Mouse (Mus musculus) liver, embryonic 14.5 days (tissue): Measurements from ENCODE around the gene Ptprcap. TPM values are rescaled to one million over a fixed set of nuclear protein-coding genes. Genes with fewer than 3 reads are reported as not detected.

Experiments used
- ATAC-seq: fragments of 200-750 bp; cut with Nextera tagmentation; 2 replicates; pipeline ENCODE4 v1.8.0; 2017; ENCODE audit warnings: moderate number of reproducible peaks, mild to moderate bottlenecking, moderate library complexity; ENCODE audit not compliant: insufficient read depth
- DNase-seq, 3 experiments: peaks; one replicate each; pipeline ENCODE4 v3.0.0-alpha.2; 2012 to 2013; ENCODE audit warnings: low read depth in 3 of 3, low spot score in 3 of 3
- H3K27ac ChIP-seq: fragments of 300-500 bp; sonication (generic); 2 replicates; pipeline ENCODE4 v1.5.1; 2014; ENCODE audit warnings: moderate library complexity, mild to moderate bottlenecking, control low read depth, inconsistent platforms
- H3K27me3 ChIP-seq: fragments of 300-500 bp; sonication (generic); 2 replicates; pipeline ENCODE4 v1.6.1; 2014; ENCODE audit warnings: mild to moderate bottlenecking, low read length, moderate library complexity; ENCODE audit not compliant: control insufficient read depth, insufficient read depth
- H3K36me3 ChIP-seq: fragments of 300-500 bp; sonication (generic); replicated peaks from 2 replicates; pipeline ENCODE4 v1.6.1; 2014; ENCODE audit warnings: low read depth; ENCODE audit not compliant: control insufficient read depth, insufficient read depth
- H3K4me1 ChIP-seq, 2 experiments: fragments of 200-500 bp in 1 of 2; fragments of 300-500 bp in 1 of 2; sonication (generic) in 1 of 2; replicated peaks; 2 replicates each; pipeline ENCODE4 v1.6.1; 2012 to 2014; ENCODE audit warnings: antibody characterized with exemption in 1 of 2, inconsistent platforms in 1 of 2, low read length in 1 of 2; ENCODE audit not compliant: control insufficient read depth in 2 of 2, insufficient read depth in 2 of 2
- H3K4me2 ChIP-seq: fragments of 300-500 bp; sonication (generic); 2 replicates; pipeline ENCODE4 v1.6.1; 2014; ENCODE audit warnings: low read depth, mild to moderate bottlenecking, control low read depth, moderate library complexity
- H3K4me3 ChIP-seq, 2 experiments: fragments of 200-500 bp in 1 of 2; fragments of 300-500 bp in 1 of 2; sonication (generic) in 1 of 2; 2 replicates each; pipeline ENCODE4 v1.5.1; 2012 to 2014; ENCODE audit warnings: low read depth in 2 of 2, low read length in 2 of 2, mild to moderate bottlenecking in 2 of 2, control low read depth in 1 of 2, inconsistent platforms in 1 of 2, moderate library complexity in 1 of 2; ENCODE audit not compliant: insufficient read depth in 1 of 2
- H3K9ac ChIP-seq: fragments of 300-500 bp; sonication (generic); replicated peaks from 2 replicates; pipeline ENCODE4 v1.6.1; 2014; ENCODE audit warnings: mild to moderate bottlenecking, control low read depth, moderate library complexity
- H3K9me3 ChIP-seq: fragments of 300-500 bp; sonication (generic); 2 replicates; pipeline ENCODE4 v1.6.1; 2016; ENCODE audit warnings: low read length, mixed read lengths; ENCODE audit not compliant: control insufficient read depth
- CTCF ChIP-seq: IDR thresholded peaks from 2 replicates; pipeline ENCODE4 v1.5.1; 2016; ENCODE audit warnings: antibody characterized with exemption, low read depth, control low read depth
- EP300 ChIP-seq: IDR thresholded peaks from 2 replicates; pipeline ENCODE4 v1.6.1; 2016; ENCODE audit warnings: antibody characterized with exemption, low read depth
- WGBS: fragments of 180-500 bp; shearing (Covaris S2); extraction: QIAGEN DNeasy Blood & Tissue Kit; methylation state at CpG from one replicate; pipeline ENCODE4 v1.1.7; 2014; ENCODE audit not compliant: insufficient replicate concordance; 5-methylcytosine and 5-hydroxymethylcytosine counted together
- polyA plus RNA-seq, 2 experiments: library from polyadenylated mRNA; depleted of rRNA in 1 of 2; stranded (reverse) in 1 of 2; unstranded in 1 of 2; fragments of >200 nt; fragmentation: Nextera tagmentation in 1 of 2; extraction: Ambion mirVana in 1 of 2; gene quantifications; 2 replicates each; pipeline versions ENCODE4 v1.2.1 to v1.2.3; 2012 to 2014

The Ptprcap gene
- polyA plus RNA-seq, 2 experiments: 12.5 to 14.4 TPM

GRCm38 (mm10) chr19:4152445-4153231 is 766 bp upstream of the Ptprcap start:
- H3K4me1 ChIP-seq: peaks cover 4 to 11% of the 10 kb centered on the region in 2 experiments
- 84% methylated on average over 8 of the region's 8 CpGs for WGBS
- no peak for DNase-seq
- no peak overlapping the region for H3K9ac ChIP-seq
- no peaks in the 10 kb centered on the region for H3K27me3 ChIP-seq
- 0 out of 2 replicates have a peak, but pooled peaks cover 3% of the 10 kb centered on the region for H3K36me3 ChIP-seq
- no peak for TF ChIP-seq CTCF
- TF ChIP-seq EP300: no peak
- no peak overlapping the region for H3K27ac ChIP-seq
- no peak overlapping the region for H3K4me2 ChIP-seq
- H3K9me3 ChIP-seq: no peaks in the 10 kb centered on the region
- ATAC-seq: no peak
- H3K4me3 ChIP-seq: no peak overlapping the region

- 17% methylated on average over 13 of the region's 13 CpGs for WGBS
- Histone ChIP-seq H3K27me3 (no peaks in the 10 kb centered on the region), H3K4me2 (peak overlapping the region; percentile 22), H3K27ac (no peak overlapping the region), H3K36me3 (peaks cover 14% of the 10 kb centered on the region), H3K4me3 (peak overlapping the region; percentile 23 to 31; a peak in 3 of 4 replicates), H3K9ac (peak overlapping the region; percentile 27), H3K9me3 (no peaks in the 10 kb centered on the region), H3K4me1 (peaks cover 0 to under 1% of the 10 kb centered on the region in 2 experiments; a peak in 2 of 4 replicates)
- ATAC-seq (peak; percentile 34; the same call in 1 of the 2 replicates), DNase-seq (no peak)
- TF ChIP-seq EP300 (no peak), CTCF (no peak)
Measured at GRCm38 (mm10) chr19:4154437-4155222, 1.2 kb downstream of the Ptprcap start.

GRCm38 (mm10) chr19:4155223-4156072 is 2.0 kb downstream of the Ptprcap start:
- Histone ChIP-seq H3K4me3 (peak overlapping the region in 1 of 2 experiments; percentile 4; a peak in 1 of 4 replicates), H3K9me3 (no peaks in the 10 kb centered on the region), H3K27me3 (no peaks in the 10 kb centered on the region), H3K9ac (no peak overlapping the region; the same call in 1 of the 2 replicates), H3K4me2 (peak overlapping the region; percentile 8), H3K27ac (no peak overlapping the region), H3K36me3 (peaks cover 14% of the 10 kb centered on the region), H3K4me1 (no peaks in the 10 kb centered on the region; a peak in 2 of 4 replicates)
- WGBS: 49% methylated on average over 6 of the region's 6 CpGs
- ATAC-seq (no peak), DNase-seq (no peak)
- TF ChIP-seq EP300 (no peak), CTCF (no peak)

GRCm38 (mm10) chr19:4156073-4156579 is 2.7 kb downstream of the Ptprcap start:
- no peak overlapping the region for H3K9ac ChIP-seq
- 75% methylated on average over 20 of the region's 20 CpGs for WGBS
- H3K27ac ChIP-seq: no peak overlapping the region
- peaks cover 10% of the 10 kb centered on the region for H3K36me3 ChIP-seq
- no peaks in the 10 kb centered on the region; a peak in 2 of 4 replicates for H3K4me1 ChIP-seq
- no peak overlapping the region for H3K4me2 ChIP-seq
- TF ChIP-seq EP300 (no peak), CTCF (no peak)
- H3K27me3 ChIP-seq: no peaks in the 10 kb centered on the region
- DNase-seq: no peak
- ATAC-seq: no peak
- H3K4me3 ChIP-seq: no peak overlapping the region
- H3K9me3 ChIP-seq: no peaks in the 10 kb centered on the region
